Mouse (Mus musculus): ENCODE results near the gene Nuak1.
"Not testable (repeated sequence)": the region's sequence is repeated elsewhere in the genome, so short reads cannot be mapped to it uniquely, and the experiment has no call there.

Gene Nuak1

DNA sequence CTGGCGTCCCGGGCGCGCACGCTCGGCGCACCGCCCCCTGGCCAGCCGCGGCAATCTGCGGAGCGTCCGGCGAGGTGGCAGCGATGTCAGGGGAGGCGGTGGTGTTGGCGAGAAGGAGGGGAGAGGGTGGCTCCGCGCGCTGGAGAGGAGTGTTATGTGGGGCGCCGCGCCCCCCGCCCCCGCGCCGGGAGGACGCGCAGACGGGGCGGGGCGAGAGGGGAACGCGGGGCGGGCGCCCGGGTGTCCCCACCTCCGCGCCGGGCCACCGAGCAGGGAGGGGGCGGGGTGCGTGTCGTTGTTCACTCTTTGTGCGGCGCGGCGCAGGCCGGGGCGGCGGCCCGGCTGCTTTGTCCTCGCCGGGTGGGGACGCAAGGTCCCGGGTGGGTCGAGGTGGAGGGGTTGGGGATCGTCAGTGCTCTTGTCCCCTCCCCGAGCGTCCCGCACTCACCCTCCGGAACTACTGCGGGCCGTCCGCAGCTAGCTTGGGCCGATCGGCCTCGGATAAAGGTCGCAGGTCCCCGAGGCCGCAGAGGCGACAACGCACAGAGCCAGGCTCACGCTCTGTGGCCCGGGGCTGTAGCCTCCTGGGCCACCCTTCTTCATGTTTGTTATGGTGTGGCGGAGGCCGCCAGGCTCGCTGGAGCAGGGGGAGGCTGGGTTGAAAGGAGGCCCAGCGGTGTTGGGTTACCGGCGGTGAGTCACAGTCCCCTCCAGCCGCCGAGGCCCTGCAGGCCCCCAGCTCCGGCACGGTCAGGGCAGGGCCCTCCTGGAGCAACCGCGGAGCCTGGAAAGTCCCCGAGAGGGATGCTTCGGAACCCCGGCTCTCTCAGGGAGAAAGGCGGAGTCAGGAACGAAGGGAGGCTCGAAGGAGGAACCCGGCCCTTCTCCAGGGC, at the start of gene Nuak1:
Gene Nuak1 (minus strand): TSS at position 57 of the 893 bp plus-strand sequence.
- DNase-seq = peak; percentile 91

GRCm38 (mm10) chr10:84490115-84490514, 49.7 kb upstream of the Nuak1 start:
- DNase-seq = no peak

DNA sequence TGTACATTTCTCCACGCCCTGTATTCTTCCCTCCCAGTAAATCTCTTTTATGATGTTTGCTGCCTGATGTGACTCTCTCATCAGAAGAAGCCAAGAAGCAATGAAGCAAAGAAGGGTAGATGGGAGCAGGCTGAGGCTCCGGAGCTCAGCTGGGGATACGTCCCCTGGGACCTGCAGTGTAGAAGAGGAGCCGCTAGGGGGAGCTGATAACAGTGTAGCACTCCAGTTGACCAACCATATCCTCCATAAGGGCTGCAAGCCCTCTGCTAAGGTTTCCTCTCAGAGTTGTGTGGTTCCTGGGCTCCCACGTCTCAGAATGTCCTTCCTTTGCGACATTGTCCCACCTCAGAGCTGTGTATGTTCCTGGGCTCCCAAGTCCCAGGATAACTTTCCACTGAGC, 47.9 kb upstream of the Nuak1 start:
- DNase-seq = peak; percentile 32

- no peak for DNase-seq
Observed at GRCm38 (mm10) chr10:84484661-84485060, 44.3 kb upstream of the Nuak1 start.

DNA sequence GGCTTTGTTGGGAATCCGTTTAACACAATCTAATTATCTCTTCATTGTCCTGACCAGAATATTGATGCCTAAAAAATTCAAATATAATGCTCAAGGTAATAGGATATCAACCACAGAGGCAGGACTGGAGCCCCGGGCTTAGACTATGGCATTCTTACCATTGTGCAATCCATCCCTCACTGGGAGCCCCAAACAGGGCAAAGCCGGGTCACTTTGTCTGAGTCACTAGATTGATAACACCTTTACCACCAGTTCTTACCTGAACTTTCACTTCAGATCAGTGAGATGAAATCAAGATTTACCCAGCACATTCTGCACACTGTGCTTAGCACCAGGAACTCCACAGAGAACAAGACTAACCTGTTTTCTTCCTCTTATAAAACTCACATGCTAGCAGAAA, 43.2 kb upstream of the Nuak1 start:
- DNase-seq = no peak

DNA sequence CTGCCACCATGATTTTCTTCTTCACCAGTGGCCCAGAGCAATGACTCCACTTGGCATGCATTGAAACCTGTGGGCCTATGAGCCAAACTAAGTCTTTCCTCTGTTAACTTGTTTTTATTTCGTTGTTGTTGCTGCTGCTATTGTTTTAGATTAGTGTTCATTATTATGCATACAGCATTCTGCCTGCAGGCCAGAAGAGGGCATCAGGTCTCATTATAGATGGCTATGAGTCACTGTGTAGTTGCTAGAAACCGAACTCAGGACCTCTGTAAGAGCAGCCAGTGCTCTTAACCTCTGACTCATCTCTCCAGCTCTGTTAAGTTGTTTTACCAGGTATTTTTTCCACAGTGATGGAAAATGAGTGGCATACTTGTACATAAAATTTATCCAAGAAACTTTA, 42.7 kb upstream of the Nuak1 start:
- DNase-seq = no peak

DNA sequence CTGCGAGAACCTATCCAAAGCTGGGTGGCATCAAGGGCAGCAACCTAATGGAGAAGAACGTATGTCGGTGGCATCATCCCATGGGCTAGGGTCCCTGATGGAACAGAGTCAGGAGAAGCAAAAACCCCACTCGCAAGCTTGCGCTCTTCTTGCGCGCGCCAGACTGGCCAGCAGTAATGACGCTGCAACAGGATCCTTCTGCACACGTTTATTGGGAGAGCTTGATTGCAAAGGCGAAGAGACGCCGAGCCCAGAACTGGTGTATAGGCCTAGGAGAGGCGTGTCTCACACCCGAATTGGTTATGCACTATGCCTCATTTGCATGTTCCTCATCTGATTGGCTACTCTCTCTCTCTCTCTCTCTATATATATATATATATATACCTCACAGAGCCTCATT, 42.0 kb upstream of the Nuak1 start:
- not testable (repeated sequence) for DNase-seq

DNA sequence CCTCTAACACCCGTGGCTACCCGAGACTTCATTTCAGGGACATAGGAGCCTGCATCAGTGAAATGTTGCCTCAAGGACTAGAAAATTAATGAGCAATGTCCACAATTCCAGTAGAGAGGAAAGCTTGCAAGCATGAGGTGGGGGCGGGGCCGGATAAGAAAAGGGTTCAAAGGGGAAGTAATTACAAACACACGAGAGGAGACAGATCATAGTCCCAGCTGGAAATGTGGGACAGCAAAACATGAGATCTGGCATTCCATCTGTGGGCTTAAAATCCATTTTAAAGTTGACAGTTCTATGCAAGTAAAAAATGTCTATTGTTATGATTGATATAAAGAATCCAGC, 40.9 kb upstream of the Nuak1 start:
- DNase-seq = no peak

DNA sequence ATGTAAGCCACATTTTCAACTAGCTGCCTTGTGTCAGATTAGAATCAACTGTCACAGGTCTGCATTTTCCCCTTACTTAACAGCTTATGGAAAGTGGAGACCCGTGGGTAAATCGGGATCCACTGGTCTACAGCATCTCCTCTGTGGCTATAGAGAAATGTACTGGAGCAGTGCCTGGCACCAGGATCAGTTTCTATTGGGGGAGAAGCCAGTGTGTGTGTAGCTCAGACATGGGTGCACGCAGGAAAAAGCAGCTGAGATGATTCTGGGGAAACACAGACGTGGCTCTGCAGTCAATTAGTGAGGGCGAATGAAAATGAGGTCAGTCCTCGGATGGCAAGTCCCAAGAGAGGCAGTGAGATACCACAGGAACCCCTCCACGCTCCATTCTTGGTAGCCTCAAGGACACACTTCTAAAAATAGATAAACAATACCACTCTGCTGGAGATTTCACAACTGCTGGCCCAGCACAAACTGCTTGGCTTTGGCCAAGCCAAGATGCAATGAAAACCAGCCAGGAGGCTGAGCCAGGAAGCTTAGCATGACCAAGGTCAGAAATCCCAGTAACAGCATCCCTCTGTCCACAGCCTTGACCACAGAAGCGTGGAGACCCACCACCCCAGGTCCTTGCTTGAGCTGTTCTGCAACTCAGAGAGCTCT, 40.4 kb upstream of the Nuak1 start:
- DNase-seq = no peak

GRCm38 (mm10) chr10:84480146-84480545, 39.7 kb upstream of the Nuak1 start:
- DNase-seq = no peak

DNA sequence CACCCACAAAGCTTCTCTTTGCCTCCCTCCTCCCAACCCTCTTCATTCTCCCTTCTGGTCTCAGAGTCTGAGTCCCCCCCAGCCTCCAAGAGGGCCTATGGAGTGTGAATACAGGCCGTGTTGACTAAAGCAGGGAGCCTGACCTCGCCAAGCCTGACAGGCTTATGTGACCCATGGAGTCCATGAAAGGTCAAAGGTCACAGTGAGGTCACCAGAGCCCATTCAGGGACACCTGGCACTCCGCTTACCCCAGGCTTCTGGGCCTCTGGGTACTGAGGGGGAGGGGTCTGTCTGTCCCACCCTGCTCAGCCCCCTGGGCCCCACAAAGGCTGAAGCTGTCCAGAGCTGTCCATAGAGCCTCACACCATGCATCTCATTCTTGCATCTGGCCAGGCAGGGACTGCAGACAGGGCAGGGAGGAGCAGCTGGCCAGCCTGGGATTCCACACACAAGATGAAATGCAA, 37.2 kb upstream of the Nuak1 start:
- DNase-seq = no peak

GRCm38 (mm10) chr10:84477045-84477612, 36.7 kb upstream of the Nuak1 start:
- no peak for DNase-seq

DNA sequence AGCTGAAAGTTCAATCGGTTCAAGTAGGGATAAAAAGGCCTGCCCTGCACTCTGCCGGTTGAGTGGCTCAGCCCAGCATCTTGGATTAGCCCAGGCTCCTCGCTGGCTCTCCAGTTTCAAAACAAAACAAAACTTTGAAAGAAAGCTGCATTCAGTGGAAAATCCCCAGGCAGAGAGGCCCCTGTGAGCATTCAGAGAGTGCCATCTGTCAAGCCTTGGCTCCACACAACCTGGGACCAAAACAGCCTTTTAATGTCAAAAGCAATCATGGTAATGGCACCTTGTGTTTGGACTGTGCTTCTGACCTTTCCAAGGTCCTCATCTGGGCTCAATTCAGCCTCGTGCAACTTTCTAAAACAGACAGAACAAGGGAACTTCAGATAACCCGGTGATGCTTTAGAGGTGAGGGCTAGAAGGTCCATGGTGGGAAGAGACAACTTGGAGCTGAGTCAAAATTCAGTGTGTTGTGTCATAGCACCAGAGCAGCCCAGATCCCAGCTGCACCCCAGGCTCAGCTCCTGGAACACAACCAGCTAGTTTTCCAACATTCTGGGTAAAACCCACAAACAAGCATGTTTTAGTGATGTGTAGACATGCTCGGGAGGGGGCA, 27.3 kb upstream of the Nuak1 start:
- no peak for DNase-seq

- no peak for DNase-seq
Observed at GRCm38 (mm10) chr10:84465511-84465910, 25.1 kb upstream of the Nuak1 start.

DNA sequence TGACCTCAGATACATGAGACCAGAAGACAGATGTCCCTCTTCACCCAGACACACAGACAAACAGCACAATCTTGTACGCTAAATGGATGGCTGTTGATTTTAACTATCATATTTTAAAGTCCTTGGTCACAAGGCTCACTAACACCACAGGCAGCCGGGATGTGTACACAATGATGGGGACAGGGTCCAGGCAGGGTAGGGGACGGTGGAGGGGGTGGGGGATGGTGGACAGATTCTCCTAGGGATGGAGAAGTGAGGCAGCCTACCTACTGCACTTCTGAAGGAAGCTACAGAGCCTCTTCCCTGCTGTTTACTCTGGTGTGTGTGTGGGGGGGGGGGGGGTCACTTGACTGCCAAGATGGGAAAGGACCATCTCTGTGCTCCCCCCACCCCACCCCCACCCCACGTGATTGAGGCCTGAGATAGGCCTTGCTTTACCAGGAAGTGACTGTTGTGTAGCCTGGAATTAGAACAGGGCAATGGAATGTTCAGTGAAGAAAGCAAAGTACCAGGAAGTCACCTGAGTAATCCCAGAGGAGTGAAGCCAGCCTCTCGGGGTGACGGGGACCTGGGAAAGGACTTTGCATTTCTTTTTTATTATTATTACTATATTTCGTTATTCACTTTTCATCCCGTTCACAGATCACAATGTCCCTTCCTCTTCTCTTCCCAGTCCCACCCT, 20.2 kb upstream of the Nuak1 start:
- no peak for DNase-seq

- no peak for DNase-seq
Observed at GRCm38 (mm10) chr10:84458094-84458493, 17.7 kb upstream of the Nuak1 start.

- no peak for DNase-seq
Observed at GRCm38 (mm10) chr10:84457539-84457938, 17.1 kb upstream of the Nuak1 start.

- no peak for DNase-seq
Observed at GRCm38 (mm10) chr10:84456632-84457320, 16.4 kb upstream of the Nuak1 start.

- no peak for DNase-seq
Observed at GRCm38 (mm10) chr10:84451883-84452282, 11.5 kb upstream of the Nuak1 start.

DNA sequence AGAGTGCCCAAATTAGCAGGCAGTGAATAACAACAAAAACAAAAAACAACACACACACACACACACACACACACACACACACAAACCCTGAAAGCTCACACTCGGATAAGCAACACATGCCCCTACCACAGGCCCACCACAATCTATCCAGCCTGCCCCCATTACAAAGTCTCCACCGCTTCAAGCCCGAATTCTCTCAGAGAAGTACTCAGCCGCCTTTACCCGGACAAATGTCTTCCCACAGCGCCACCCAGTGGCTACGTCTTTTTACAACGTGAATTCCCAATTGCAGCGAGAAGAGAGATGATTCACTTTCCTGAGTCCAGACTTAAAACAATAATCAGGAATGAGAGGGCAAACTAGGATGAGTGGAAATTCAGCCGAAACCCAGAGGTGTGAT, 10.3 kb upstream of the Nuak1 start:
- peak; percentile 97 for DNase-seq

- DNase-seq = no peak
Observed at GRCm38 (mm10) chr10:84449733-84450132, 9.3 kb upstream of the Nuak1 start.

GRCm38 (mm10) chr10:84447411-84447821, 7.0 kb upstream of the Nuak1 start:
- no peak for DNase-seq

Data from right cerebral cortex, postnatal 4 days (tissue).